Mouse (Mus musculus): ENCODE measurements around the gene Csnk2b.

Csnk2b gene

GRCm38 (mm10) chr17:35121871-35122303 is at the start of gene Csnk2b:
TSS of gene Csnk2b (minus strand) at chr17:35122053.
- in situ Hi-C loops (cut with MboI), result no loop called here

GRCm38 (mm10) chr17:35168541-35169207 is 46.8 kb upstream of the Csnk2b start:
- in situ Hi-C loops (cut with MboI), result loop anchor here (5.0 kb wide), 1 partner anchor 64 kb away; the partner anchor contains the start of gene Atp6v1g2

- in situ Hi-C loops (cut with MboI), result loop anchor here (5.0 kb wide), 1 partner anchor 65 kb away; the partner anchor contains the start of gene Atp6v1g2
These were observed 45.9 kb upstream of the Csnk2b start for GRCm38 (mm10) chr17:35167794-35168193.

GRCm38 (mm10) chr17:35166352-35167035 is 44.6 kb upstream of the Csnk2b start:
- in situ Hi-C loops (cut with MboI), result loop anchor here (5.0 kb wide), 1 partner anchor 66 kb away; the partner anchor contains the start of gene Atp6v1g2

- in situ Hi-C loops (cut with MboI), result loop anchor here (5.0 kb wide), 1 partner anchor 67 kb away; the partner anchor contains the start of gene Atp6v1g2
These were observed 43.8 kb upstream of the Csnk2b start for GRCm38 (mm10) chr17:35165451-35166155.

- in situ Hi-C loops (cut with MboI), result loop anchor here (5.0 kb wide), 1 partner anchor 67 kb away; the partner anchor contains the start of gene Atp6v1g2
These were observed 43.0 kb upstream of the Csnk2b start, which contains the start of gene Prrc2a for GRCm38 (mm10) chr17:35164568-35165450. TSS of gene Prrc2a (minus strand) at chr17:35164897.

- in situ Hi-C loops (cut with MboI), result no loop called here
These were observed 42.3 kb upstream of the Csnk2b start for GRCm38 (mm10) chr17:35164218-35164567.

- in situ Hi-C loops (cut with MboI), result no loop called here
These were observed 41.7 kb upstream of the Csnk2b start for GRCm38 (mm10) chr17:35163326-35164081.

GRCm38 (mm10) chr17:35162730-35163129 is 40.9 kb upstream of the Csnk2b start:
- in situ Hi-C loops (cut with MboI), result no loop called here

DNA sequence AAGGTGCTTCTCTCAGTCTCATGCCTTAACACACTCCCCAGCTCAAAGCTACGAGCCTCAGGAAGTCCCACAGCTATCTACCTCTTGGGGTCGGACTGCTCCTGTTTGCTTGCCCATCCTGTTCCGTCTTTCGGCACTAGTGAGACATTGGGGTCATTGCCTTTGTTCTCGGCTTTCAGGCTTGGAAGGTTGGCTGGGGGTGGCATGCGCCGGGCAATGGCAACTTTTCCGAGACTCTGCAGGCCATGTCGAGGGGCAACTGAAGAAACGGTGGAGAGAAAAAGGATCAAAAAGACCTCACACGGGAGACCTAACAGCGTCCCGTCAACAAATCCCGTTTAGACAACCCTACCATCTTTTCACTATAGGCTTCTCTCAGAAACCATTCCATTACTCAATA is 40.3 kb upstream of the Csnk2b start:
- in situ Hi-C loops (cut with MboI), result no loop called here

- in situ Hi-C loops (cut with MboI), result no loop called here
These were observed 39.6 kb upstream of the Csnk2b start for GRCm38 (mm10) chr17:35161421-35161820.

DNA sequence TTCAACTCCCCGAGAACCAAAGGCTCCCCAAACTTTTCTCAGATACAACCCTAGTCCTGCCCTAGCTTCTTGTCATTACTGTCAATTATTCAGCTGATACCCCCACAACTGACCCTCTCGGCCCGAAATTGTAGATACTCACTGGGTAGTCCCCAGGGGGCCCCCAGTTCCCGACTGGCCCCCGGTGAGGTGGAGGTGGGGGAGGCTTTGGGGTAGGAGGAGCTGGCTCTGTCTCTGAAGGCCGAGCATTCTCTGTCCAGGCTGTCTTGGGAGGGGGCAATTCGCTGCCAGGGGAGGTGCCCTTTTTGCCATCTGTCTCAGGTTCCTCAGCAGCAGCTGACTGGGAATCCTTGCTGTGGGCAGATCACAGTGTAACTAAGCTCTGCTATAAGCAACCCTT is 37.8 kb upstream of the Csnk2b start:
- in situ Hi-C loops (cut with MboI), result no loop called here

DNA sequence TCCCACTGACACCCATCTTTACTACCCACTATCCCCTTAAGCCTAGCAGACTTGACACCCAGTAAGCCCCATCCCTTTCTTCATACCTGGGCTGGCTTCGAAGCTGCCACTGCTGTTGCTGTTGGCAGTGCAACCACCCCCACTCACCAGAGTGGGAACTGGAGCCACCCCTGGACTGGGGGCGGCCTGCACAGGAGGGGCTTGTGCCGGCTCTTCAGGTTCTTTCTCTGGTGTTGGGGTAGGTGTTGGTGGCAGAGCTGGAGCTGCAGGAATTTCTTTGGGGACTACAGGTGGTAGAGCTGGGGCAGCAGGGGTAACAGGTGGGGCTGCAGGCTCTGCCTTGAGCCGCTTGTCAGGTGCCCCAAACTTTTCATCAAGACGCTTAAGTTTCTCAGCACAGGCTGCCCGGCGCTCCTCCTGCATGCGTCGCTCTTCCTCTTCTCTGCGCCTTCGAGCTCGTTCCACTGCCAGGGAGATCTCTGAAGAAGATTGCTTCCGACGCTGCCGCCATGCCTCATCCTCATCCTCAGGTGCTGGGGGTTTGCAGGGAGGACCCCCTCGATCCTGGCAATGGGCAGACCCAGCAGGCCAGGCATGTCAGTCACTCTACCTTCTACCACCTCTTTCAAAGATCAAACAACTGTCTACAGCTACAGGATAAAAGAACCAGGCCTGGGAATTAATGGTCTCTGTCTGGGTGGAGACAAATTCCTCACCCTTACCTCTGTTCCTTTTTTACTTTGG is 37.2 kb upstream of the Csnk2b start:
- in situ Hi-C loops (cut with MboI), result no loop called here

- in situ Hi-C loops (cut with MboI), result no loop called here
These were observed 35.9 kb upstream of the Csnk2b start for GRCm38 (mm10) chr17:35157661-35158175.

DNA sequence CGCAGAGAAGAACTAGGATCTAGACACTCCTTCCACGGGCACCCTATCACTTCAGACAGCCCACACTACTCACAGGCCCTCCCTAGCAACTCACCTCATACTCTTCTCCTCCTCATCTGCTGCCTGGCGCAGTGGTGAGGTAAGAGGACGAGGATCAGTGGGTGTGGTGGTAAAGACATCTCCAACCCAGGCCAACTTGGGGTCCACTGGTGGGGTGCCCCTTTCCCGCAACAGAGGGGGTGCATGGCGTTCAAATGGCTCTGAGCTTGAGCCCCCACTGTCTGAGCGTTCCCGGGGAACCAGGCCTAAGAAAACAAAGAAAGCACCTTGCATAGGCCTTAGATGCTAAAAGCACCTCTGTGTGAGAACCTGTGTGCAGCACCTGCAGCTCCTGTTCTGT is 35.4 kb upstream of the Csnk2b start:
- in situ Hi-C loops (cut with MboI), result no loop called here

DNA sequence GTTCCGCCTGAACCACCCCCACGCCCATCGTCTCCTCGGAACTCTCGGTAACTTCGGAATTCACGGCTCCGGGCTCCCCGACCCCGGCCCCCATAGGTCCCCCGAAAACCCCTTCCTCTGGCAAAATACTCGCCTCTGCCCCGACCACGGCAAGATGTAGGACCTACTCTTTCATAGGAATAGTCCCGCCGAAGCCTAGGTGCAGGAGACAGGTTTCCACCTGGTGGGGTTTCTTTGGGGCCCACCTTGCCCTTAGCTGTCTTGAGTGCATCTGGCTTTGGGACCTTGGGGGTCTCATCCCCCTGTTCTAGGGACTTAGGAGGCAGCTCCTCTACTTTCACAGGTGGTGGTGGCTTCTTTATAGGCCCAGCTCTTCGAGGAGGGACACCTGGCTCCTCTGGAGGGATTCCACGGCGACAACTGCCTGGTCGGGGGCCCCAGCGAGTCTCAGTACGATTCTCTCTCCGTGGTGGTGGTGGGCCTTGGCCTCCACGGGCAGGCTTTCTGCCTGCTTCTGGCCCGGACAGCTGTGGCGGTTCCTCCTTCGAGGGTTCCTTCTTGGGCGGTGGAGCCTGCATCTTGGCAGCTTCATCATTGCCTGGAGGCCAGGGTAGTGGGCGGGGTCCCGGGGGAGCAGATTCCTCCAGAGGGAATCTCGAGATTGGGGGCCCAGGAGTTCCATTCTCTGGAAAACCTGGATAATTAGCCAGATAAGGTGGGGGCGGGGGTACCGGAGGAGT is 34.8 kb upstream of the Csnk2b start:
- in situ Hi-C loops (cut with MboI), result no loop called here

DNA sequence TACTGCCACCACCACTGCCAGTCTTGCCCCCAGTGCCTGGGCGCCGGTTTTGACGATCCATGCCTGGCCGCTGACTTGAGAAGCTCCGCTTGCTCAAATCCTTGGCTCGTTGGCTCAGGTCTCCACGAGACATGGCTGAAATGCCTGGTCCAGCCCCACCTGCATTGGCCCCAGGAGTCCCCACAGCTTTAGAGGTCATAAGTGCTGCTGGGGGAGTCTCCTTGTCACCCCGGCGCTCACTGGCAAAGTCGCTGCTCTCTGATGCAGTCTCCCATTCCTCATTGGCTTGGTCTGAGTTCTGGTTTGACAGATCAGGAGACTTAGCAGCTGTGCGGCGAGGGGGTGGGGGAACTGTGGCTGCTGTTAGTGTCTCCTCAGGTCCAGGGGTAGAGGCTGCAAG is 33.6 kb upstream of the Csnk2b start:
- in situ Hi-C loops (cut with MboI), result no loop called here

GRCm38 (mm10) chr17:35154616-35155015 is 32.8 kb upstream of the Csnk2b start:
- in situ Hi-C loops (cut with MboI), result no loop called here

DNA sequence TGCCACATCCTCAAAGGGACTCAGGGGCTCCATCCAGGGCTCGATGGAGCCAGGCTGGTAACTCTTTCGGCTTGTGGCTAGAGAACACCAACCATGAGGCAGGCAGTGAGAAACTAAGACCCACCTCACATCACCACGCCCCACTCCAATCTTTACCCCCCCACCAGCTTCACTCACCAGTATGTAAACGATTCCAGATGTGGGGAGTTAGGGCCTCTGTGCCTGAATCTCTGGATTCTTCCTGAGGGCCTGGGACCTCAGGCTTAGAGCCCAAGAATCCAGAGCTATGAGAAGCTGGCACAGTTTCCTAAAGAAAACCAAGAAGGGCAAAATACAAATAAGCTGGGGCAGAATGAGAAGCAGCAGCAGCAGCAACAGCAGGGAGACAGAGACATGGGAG is 32.1 kb upstream of the Csnk2b start:
- in situ Hi-C loops (cut with MboI), result no loop called here

Measured in mature B cell (primary cell).